Mouse (Mus musculus) liver, embryonic 16.5 days (tissue): ENCODE data around the gene Plin2. TPM values are rescaled to one million over a fixed set of nuclear protein-coding genes. Genes with fewer than 3 reads are reported as not detected.

Source experiments
- ATAC-seq: fragments of 200-750 bp; cut with Nextera tagmentation; 2 replicates; pipeline ENCODE4 v1.8.0; 2017; ENCODE audit warnings: low read depth, mild to moderate bottlenecking, moderate number of reproducible peaks, moderate library complexity
- H3K27ac ChIP-seq: fragments of 300-500 bp; sonication (generic); 2 replicates; pipeline ENCODE4 v1.5.1; 2014; ENCODE audit warnings: mild to moderate bottlenecking, low read length
- H3K27me3 ChIP-seq: fragments of 300-500 bp; sonication (generic); 2 replicates; pipeline ENCODE4 v1.6.1; 2014; ENCODE audit warnings: low read depth, low read length, mixed read lengths; ENCODE audit not compliant: control insufficient read depth, insufficient read depth
- H3K36me3 ChIP-seq: fragments of 300-500 bp; sonication (generic); 2 replicates; pipeline ENCODE4 v1.6.1; 2014; ENCODE audit warnings: mild to moderate bottlenecking; ENCODE audit not compliant: control insufficient read depth, insufficient read depth
- H3K4me1 ChIP-seq: fragments of 300-500 bp; sonication (generic); 2 replicates; pipeline ENCODE4 v1.6.1; 2014; ENCODE audit warnings: low read depth, low read length, mixed read lengths; ENCODE audit not compliant: control insufficient read depth
- H3K4me2 ChIP-seq: fragments of 300-500 bp; sonication (generic); 2 replicates; pipeline ENCODE4 v1.6.1; 2014; ENCODE audit warnings: low read depth, low read length, mixed read lengths
- H3K4me3 ChIP-seq: fragments of 300-500 bp; sonication (generic); 2 replicates; pipeline ENCODE4 v1.5.1; 2014; ENCODE audit warnings: low read depth, mild to moderate bottlenecking, low read length
- H3K9ac ChIP-seq: fragments of 300-500 bp; sonication (generic); 2 replicates; pipeline ENCODE4 v1.6.1; 2014; ENCODE audit warnings: low read depth, low read length
- H3K9me3 ChIP-seq: fragments of 300-500 bp; sonication (generic); replicated peaks from 2 replicates; pipeline ENCODE4 v1.6.1; 2016; ENCODE audit warnings: low read length; ENCODE audit not compliant: control insufficient read depth
- WGBS: fragments of 180-500 bp; shearing (Covaris S2); extraction: QIAGEN DNeasy Blood & Tissue Kit; methylation state at CpG from one replicate; pipeline ENCODE4 v1.1.7; 2014; ENCODE audit not compliant: insufficient replicate concordance; 5-methylcytosine and 5-hydroxymethylcytosine counted together
- polyA plus RNA-seq: library from polyadenylated mRNA; unstranded; fragments of >200 nt; fragmentation: Nextera tagmentation; extraction: Ambion mirVana; gene quantifications from 2 replicates; pipeline ENCODE4 v1.2.1, GENCODE M21; 2015

The Plin2 gene
- polyA plus RNA-seq, 1 experiment from 2014 or later: 157 TPM

DNA sequence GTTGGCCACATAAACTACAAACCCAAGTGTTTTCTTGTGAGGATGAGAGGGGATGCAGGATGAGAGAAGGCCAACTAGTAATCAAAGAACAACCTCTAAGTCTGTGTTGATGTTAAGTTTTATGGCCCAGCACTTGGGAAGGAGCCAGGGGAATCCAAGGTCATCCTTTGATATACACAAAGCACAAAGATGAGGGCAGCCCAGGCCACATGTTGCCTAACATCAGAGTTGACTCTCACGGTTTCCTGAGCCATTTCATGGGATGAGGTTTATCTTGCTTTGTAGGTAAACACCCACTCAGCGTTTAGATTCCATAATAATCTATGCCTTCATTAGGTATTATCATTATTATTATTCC lies 16.1 kb upstream of the Plin2 start:
- ATAC-seq: peak; percentile 23; the same call in 1 of the 2 replicates
- peaks cover 21% of the 10 kb centered on the region for H3K4me1 ChIP-seq
- no peak overlapping the region for H3K27ac ChIP-seq

DNA sequence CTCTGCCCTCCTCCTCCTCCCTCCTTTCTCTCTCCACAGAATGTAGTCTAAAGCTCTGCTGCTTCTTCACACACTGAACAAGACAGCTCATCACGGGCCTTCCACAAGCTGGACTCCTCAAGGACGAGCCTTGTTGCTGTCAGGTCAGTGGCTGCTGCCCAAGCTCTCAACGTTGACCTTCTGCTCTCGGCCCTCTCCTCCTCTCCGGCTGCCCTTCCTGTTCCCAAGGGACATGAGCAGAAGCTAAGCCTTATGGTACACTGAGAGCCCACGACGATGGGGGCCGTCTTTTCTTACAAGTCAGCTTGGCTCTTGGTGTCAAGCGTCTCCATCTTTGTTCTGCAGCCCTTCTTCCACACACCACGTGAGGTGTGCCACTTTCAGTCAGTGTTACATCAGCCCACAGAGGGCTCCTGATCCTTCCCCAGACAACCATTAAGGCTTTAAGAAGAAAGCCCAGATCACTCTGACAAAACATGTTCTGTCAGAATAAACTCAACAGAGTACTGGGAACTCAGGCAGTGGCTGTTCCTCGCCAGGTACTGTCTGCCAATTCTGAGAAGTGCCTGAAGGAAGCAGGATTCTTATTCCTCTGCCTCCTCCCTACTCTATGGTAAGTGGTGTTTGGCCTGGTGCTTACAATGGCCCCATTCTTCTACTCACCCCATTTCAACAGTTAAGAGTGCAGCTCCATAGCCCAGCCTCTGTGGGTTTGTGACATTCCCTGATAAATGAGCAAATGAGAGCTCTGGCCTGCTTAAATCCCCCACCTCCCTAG lies 15.6 kb upstream of the Plin2 start:
- no peak overlapping the region for H3K27ac ChIP-seq
- 67% methylated on average over 11 of the region's 11 CpGs for WGBS

More for the DNA sequence above, 16.1 kb upstream of the Plin2 start:
- no peak overlapping the region for H3K4me2 ChIP-seq
- 48% methylated on average over 2 of the region's 2 CpGs for WGBS
- H3K9me3 ChIP-seq: no peaks in the 10 kb centered on the region
- no peaks in the 10 kb centered on the region for H3K36me3 ChIP-seq
- no peak overlapping the region for H3K4me3 ChIP-seq
- no peak overlapping the region for H3K9ac ChIP-seq
- H3K27me3 ChIP-seq: no peaks in the 10 kb centered on the region

DNA sequence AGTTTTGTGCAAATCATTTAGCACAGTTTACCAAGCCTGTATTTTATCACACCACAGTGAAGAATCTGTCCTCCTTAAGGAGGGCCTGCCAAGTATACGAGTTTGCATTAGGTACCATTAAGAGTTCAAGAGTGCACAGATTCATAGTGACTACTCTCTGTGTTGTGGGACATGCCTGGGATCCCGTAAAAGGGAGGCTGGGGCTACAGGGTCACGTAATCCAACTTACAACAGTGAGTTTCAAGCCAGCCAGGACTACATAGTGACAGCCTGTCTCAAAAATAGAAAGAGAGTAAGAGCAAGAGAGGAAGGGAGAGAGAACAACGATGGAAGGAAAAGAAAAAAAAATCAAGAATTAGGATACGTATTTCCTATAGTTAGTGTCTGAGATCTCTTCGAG lies 14.9 kb upstream of the Plin2 start:
- H3K36me3 ChIP-seq: no peaks in the 10 kb centered on the region
- no peak overlapping the region for H3K4me3 ChIP-seq
- no peaks in the 10 kb centered on the region for H3K9me3 ChIP-seq
- H3K4me2 ChIP-seq: no peak overlapping the region
- WGBS: 73% methylated on average over 6 of the region's 6 CpGs
- peaks cover 18% of the 10 kb centered on the region for H3K4me1 ChIP-seq
- no peak for ATAC-seq
- no peak overlapping the region for H3K27ac ChIP-seq
- H3K9ac ChIP-seq: no peak overlapping the region
- no peaks in the 10 kb centered on the region for H3K27me3 ChIP-seq

More for the DNA sequence above, 15.6 kb upstream of the Plin2 start:
- Histone ChIP-seq H3K4me1 (peaks cover 18% of the 10 kb centered on the region), H3K9ac (no peak overlapping the region), H3K4me3 (no peak overlapping the region), H3K4me2 (no peak overlapping the region), H3K27me3 (no peaks in the 10 kb centered on the region), H3K9me3 (no peaks in the 10 kb centered on the region), H3K36me3 (no peaks in the 10 kb centered on the region)
- no peak for ATAC-seq

DNA sequence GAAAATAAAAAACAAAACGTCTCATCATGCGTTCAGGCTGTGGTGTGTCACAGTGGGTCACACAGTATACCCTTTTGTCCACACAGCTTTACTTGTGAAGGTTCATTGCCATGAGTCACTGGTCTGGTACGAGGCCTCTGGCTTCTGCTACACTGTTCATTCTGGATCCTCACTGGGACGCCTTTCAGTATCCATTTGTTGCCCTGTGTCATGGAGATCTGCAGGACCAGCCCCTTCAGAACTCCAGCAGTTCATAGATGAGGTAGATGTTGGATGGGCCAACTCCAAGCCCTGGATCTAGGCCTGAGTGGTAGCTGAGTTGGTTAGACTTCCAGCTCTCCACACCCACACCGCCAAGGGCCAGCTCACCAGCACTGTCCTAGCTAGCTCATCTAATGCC lies 13.9 kb upstream of the Plin2 start:
- 75% methylated on average over 5 of the region's 5 CpGs for WGBS
- no peaks in the 10 kb centered on the region for H3K9me3 ChIP-seq
- no peaks in the 10 kb centered on the region for H3K27me3 ChIP-seq
- H3K4me1 ChIP-seq: peaks cover 14% of the 10 kb centered on the region
- H3K4me2 ChIP-seq: no peak overlapping the region
- no peak overlapping the region for H3K27ac ChIP-seq
- H3K9ac ChIP-seq: no peak overlapping the region
- no peak overlapping the region for H3K4me3 ChIP-seq
- no peak for ATAC-seq
- H3K36me3 ChIP-seq: no peaks in the 10 kb centered on the region

DNA sequence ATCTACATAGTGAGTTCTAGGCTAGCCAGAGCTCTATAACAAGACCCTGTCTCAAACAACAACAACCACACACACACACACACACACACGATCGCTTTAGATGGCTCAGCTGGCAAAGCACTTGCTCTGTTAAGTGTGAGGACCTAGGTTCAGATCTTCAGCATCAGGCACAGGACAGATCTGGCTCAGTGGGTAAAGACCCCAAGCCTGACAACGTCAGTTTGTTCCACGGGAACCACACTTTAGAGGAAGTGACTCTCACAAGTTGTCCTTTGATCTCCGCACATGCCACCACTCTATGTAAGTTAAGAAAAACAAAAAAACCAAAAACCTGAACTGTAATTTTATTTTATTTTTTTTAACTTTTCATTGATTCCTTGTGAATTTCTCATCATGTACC lies 13.4 kb upstream of the Plin2 start:
- H3K4me3 ChIP-seq: no peak overlapping the region
- no peaks in the 10 kb centered on the region for H3K36me3 ChIP-seq
- H3K9me3 ChIP-seq: no peaks in the 10 kb centered on the region
- WGBS: 61% methylated on average over 5 of the region's 5 CpGs
- no peak overlapping the region for H3K27ac ChIP-seq
- H3K27me3 ChIP-seq: no peaks in the 10 kb centered on the region
- peaks cover 14% of the 10 kb centered on the region for H3K4me1 ChIP-seq
- no peak overlapping the region for H3K4me2 ChIP-seq
- ATAC-seq: no peak
- H3K9ac ChIP-seq: no peak overlapping the region

DNA sequence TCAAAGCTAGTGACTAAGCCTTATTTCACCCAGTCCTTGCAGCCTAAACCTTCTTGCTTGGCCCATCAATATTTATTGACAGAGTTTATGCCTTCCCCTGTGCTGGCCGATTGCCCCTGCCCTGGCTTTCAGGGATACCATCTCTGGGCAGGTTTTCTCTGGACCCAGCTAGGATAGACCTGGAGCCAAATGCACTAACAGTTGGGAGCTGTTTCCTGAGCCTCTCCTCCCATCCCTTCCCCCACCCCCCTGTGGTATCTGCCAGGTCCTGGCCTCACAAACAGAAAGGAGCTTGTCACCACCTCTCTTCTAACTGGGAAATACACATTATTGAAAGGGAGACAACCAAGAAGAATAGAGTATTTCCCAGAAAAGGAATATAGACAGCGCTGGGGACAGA lies 12.0 kb upstream of the Plin2 start:
- H3K9me3 ChIP-seq: no peaks in the 10 kb centered on the region
- ATAC-seq: no peak
- no peaks in the 10 kb centered on the region for H3K27me3 ChIP-seq
- no peak overlapping the region for H3K9ac ChIP-seq
- H3K4me2 ChIP-seq: no peak overlapping the region
- no peaks in the 10 kb centered on the region for H3K36me3 ChIP-seq
- H3K27ac ChIP-seq: no peak overlapping the region; the same call in 1 of the 2 replicates
- 78% methylated on average over 2 of the region's 2 CpGs for WGBS
- H3K4me3 ChIP-seq: no peak overlapping the region
- peaks cover 14% of the 10 kb centered on the region for H3K4me1 ChIP-seq

DNA sequence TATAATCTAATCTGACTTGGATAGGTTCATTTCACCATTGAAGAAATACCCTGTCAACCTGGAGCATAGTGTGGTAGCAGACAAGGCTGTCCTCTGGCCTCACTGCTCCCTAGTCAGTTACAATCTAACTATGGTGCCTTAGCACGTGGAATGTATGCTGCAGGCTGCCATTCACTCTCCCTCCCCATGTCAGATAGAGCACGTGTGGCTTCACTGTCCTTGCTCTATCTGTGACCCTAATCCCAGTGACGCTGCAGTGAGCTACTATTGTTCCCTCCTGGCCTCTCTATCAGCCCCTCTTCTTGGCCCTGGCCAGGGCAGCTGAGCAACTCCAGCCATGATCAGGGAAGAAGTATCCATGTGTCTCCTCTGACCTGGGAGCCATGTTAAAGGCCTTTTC lies 11.6 kb upstream of the Plin2 start:
- ATAC-seq: peak; percentile 41; the same call in 1 of the 2 replicates
- Histone ChIP-seq H3K27ac (no peak overlapping the region; the same call in 1 of the 2 replicates), H3K9ac (no peak overlapping the region), H3K4me2 (no peak overlapping the region), H3K36me3 (no peaks in the 10 kb centered on the region), H3K27me3 (no peaks in the 10 kb centered on the region), H3K4me1 (peaks cover 10% of the 10 kb centered on the region), H3K4me3 (no peak overlapping the region), H3K9me3 (no peaks in the 10 kb centered on the region)
- whole genome bisulfite sequencing: 18% methylated on average over 3 of the region's 3 CpGs

DNA sequence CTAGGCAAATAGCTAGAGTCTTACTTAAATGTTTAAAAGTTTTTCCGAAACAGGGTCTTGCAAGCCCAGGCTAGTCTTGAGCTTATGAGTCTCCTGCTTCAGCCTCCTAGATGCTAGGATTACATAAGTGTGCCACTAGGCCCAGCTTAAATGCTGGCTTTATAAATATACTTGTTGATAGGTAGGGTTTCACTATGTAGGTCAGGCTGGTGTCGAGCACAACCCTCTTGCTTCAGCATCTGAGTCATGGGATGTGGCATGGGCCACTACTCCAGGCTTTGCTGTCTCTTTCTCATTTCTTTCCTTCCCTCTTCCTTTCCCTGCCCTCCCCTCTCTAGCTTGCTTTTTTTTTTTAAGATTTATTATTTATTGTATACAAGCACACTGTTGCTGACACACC lies 9.8 kb upstream of the Plin2 start:
- Histone ChIP-seq H3K27me3 (no peaks in the 10 kb centered on the region), H3K4me2 (no peak overlapping the region), H3K4me3 (no peak overlapping the region), H3K36me3 (no peaks in the 10 kb centered on the region), H3K4me1 (peaks cover 12% of the 10 kb centered on the region), H3K9ac (no peak overlapping the region), H3K9me3 (no peaks in the 10 kb centered on the region), H3K27ac (no peak overlapping the region)
- no peak for ATAC-seq
- WGBS: 70% methylated on average over 2 of the region's 2 CpGs

DNA sequence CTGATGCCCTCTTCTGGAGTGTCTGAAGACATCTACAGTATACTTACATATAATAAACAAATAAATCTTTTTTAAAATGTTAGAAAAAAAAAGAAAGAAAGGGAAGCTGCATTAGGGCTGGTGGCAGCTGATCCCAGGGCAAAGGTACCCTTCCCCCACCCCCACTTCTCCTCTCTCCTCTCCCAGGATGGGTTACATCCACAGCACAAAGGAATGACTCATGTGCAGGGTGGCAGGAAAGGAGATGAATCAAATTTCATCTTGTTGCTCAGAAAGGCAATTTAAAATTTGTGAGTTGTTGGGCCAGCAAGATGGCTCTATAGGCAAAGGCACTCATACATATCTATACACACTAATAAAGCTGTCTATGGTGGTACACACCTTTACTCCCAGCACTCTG lies 6.9 kb upstream of the Plin2 start:
- H3K36me3 ChIP-seq: no peaks in the 10 kb centered on the region
- no peak overlapping the region for H3K27ac ChIP-seq
- no peaks in the 10 kb centered on the region for H3K9me3 ChIP-seq
- no peak overlapping the region for H3K4me2 ChIP-seq
- H3K27me3 ChIP-seq: no peaks in the 10 kb centered on the region
- ATAC-seq: no peak
- no peak overlapping the region for H3K9ac ChIP-seq
- no peak overlapping the region for H3K4me3 ChIP-seq
- peaks cover 35% of the 10 kb centered on the region for H3K4me1 ChIP-seq
